Mouse (Mus musculus) cerebellum, adult 2 months (tissue): ENCODE measurements at regions not wholly inside any gene's neighbourhood (a gene's known extent, or its start where the extent isn't known, plus 50 kb on each side); places are given as distances from the start of the nearest gene placed in this dataset.

Experiments
- DNase-seq, 2 experiments: peaks; one replicate each; pipeline ENCODE4 v3.0.0; 2021
- H3K27ac ChIP-seq: fragments of 200-500 bp; 2 replicates; pipeline ENCODE4 v1.5.1; 2012; ENCODE audit warnings: low read length, control low read depth, inconsistent platforms; ENCODE audit not compliant: insufficient read depth
- H3K27me3 ChIP-seq: fragments of 200-500 bp; 2 replicates; pipeline ENCODE4 v1.6.1; 2012; ENCODE audit warnings: inconsistent platforms, mild to moderate bottlenecking, low read length, moderate library complexity; ENCODE audit not compliant: control insufficient read depth, insufficient read depth
- H3K4me1 ChIP-seq: fragments of 200-500 bp; 2 replicates; pipeline ENCODE4 v1.6.1; 2011; ENCODE audit warnings: low read length; ENCODE audit not compliant: control insufficient read depth, insufficient read depth
- H3K4me3 ChIP-seq: fragments of 200-500 bp; replicated peaks from 2 replicates; pipeline ENCODE3; 2011; ENCODE audit warnings: mild to moderate bottlenecking, low read depth, low read length, control low read depth; ENCODE audit not compliant: insufficient read depth
- CTCF ChIP-seq: fragments of 200-500 bp; IDR thresholded peaks from 2 replicates; pipeline ENCODE4 v1.5.1; 2011; ENCODE audit warnings: low read depth, mild to moderate bottlenecking, control low read depth, low read length, moderate library complexity, borderline replicate concordance; ENCODE audit not compliant: insufficient read depth
- POLR2A ChIP-seq: fragments of 200-500 bp; IDR thresholded peaks from 2 replicates; pipeline ENCODE4 v1.6.1; 2011; ENCODE audit warnings: low read length, control low read depth, borderline replicate concordance; ENCODE audit not compliant: insufficient read depth
- WGBS: fragments of 180-500 bp; shearing (Covaris S2); methylation state at CpG from one replicate; pipeline ENCODE4 v1.1.7; 2018; 5-methylcytosine and 5-hydroxymethylcytosine counted together

DNA sequence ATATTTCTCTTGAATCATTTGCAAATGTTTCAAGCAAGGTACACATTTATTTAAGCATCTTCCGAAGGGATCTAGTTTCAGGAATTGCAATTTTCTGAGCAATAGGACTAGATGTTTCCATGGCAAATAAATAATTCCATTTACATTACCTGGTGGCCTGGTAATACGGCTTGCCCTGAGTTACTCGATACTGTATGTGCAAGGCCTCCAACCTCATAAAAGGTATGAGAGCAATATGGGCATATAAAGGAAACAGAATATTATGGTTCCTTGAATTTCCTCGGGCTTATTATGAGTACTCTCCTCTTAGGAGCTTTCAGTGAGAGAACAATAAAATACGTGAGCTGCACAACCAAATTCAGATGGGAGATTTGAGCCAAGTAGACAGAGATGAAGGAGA, 81.4 kb upstream of the Gm9972 start:
- H3K4me3 ChIP-seq: no peak overlapping the region
- H3K27ac ChIP-seq: no peak overlapping the region
- TF ChIP-seq CTCF (no peak), POLR2A (no peak)
- 92% methylated on average over 5 of the region's 5 CpGs for WGBS
- no peak for DNase-seq
- no peaks in the 10 kb centered on the region for H3K27me3 ChIP-seq
- H3K4me1 ChIP-seq: peaks cover 6% of the 10 kb centered on the region

DNA sequence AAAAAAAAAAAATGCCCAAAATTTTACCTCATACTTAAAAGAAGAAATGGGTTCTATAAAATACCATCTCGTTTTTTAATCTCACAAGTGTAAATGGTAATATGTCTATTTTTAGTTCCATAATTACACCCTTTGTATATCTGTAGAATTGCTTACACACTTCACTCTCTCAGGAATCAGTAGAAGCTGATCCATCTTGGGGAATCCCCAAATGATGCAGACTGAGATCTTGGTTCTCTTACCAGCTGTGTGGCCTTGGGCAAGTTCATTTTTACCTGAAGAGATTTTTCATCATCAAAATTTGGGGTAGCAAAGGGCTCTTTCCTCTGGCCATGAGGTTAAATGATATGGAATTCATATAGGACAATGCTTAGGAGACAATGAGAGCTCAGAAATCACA, 69.8 kb upstream of the Gm9972 start:
- no peak overlapping the region for H3K27ac ChIP-seq
- no peaks in the 10 kb centered on the region for H3K4me1 ChIP-seq
- H3K27me3 ChIP-seq: no peaks in the 10 kb centered on the region; the same call in 1 of the 2 replicates
- TF ChIP-seq POLR2A (no peak), CTCF (no peak)
- 70% methylated on average over 1 of the region's 1 CpGs for WGBS
- DNase-seq: no peak
- no peak overlapping the region for H3K4me3 ChIP-seq

DNA sequence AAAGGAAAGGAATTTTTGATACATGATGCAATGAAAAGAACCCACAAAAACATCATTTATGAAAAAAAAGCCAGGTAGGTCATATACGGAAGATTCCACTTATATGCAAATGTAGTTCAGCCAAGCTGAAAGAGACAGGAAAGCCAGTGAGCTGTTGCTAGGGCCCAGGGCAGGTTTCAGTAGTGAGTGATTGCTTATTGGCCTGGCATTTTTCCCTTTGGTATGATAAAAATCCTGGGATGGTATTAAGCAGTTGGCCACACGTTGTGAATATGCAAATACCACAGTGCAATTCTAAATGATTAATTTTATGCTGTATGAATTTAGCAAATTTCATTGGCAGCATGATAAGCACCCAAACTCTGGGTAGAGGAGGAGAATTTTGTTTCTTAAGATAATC, 57.3 kb upstream of the Gm9972 start:
- DNase-seq: no peak
- H3K27ac ChIP-seq: no peak overlapping the region
- no peak for TF ChIP-seq POLR2A
- no peak for TF ChIP-seq CTCF
- no peaks in the 10 kb centered on the region for H3K27me3 ChIP-seq
- H3K4me3 ChIP-seq: no peak overlapping the region
- no peaks in the 10 kb centered on the region for H3K4me1 ChIP-seq
- WGBS: 63% methylated on average over 2 of the region's 2 CpGs
